Mouse (Mus musculus) G1E (cell line): Measurements from ENCODE around the gene Golt1a. TPM values are rescaled to one million over a fixed set of nuclear protein-coding genes. Genes with fewer than 3 reads are reported as not detected.

Source experiments
- ATAC-seq: 2 replicates; pipeline ENCODE4 v1.8.0; 2016; ENCODE audit warnings: mild to moderate bottlenecking; ENCODE audit not compliant: insufficient number of reproducible peaks, poor library complexity, low FRiP score, severe bottlenecking; ENCODE audit errors: extremely low read depth
- DNase-seq: peaks from one replicate; pipeline ENCODE4 v3.0.0; 2012; ENCODE audit warnings: low spot score
- H3K27me3 ChIP-seq: 2 replicates; pipeline ENCODE4 v1.6.1; 2012; ENCODE audit warnings: mild to moderate bottlenecking, low read length, inconsistent platforms; ENCODE audit not compliant: insufficient read depth
- H3K36me3 ChIP-seq: replicated peaks from 2 replicates; pipeline ENCODE3; 2012; ENCODE audit warnings: mild to moderate bottlenecking, inconsistent platforms
- H3K4me1 ChIP-seq: 2 replicates; pipeline ENCODE4 v1.6.1; 2012; ENCODE audit warnings: low read depth, low read length, inconsistent platforms, mixed read lengths; ENCODE audit not compliant: insufficient read depth
- H3K4me3 ChIP-seq: 2 replicates; pipeline ENCODE4 v1.5.1; 2012; ENCODE audit warnings: low read depth, mild to moderate bottlenecking, inconsistent platforms, low read length, moderate library complexity, mixed read lengths
- H3K9me3 ChIP-seq: replicated peaks from 2 replicates; pipeline ENCODE4 v1.6.1; 2012; ENCODE audit warnings: inconsistent platforms
- CTCF ChIP-seq: IDR thresholded peaks from 2 replicates; pipeline ENCODE4 v1.5.1; 2012; ENCODE audit warnings: low read depth, low read length, inconsistent platforms, mixed read lengths
- GATA1 ChIP-seq: IDR thresholded peaks from 2 replicates; pipeline ENCODE4 v1.6.1; 2012; ENCODE audit warnings: borderline replicate concordance, low read length, inconsistent platforms, mixed read lengths
- GATA2 ChIP-seq: IDR thresholded peaks from 2 replicates; pipeline ENCODE4 v1.6.1; 2012; ENCODE audit warnings: low read depth, low read length, inconsistent platforms, borderline replicate concordance
- POLR2AphosphoS5 ChIP-seq: IDR thresholded peaks from 2 replicates; pipeline ENCODE4 v1.6.1; 2012; ENCODE audit warnings: low read depth, low read length, inconsistent platforms; ENCODE audit not compliant: insufficient replicate concordance
- TAL1 ChIP-seq: conservative IDR thresholded peaks from 2 replicates; pipeline ENCODE4 v1.6.1; 2012; ENCODE audit warnings: low read depth, low read length, inconsistent platforms, mixed read lengths
- polyA plus RNA-seq: library from polyadenylated mRNA; stranded (reverse); fragments of >175 nt; gene quantifications from 2 replicates; pipeline ENCODE4 v1.2.3, GENCODE M21; 2012
- total RNA-seq, 2 experiments: library from RNA; stranded (forward) in 1 of 2; stranded (reverse) in 1 of 2; fragments of 200-1000 nt in 1 of 2; fragments of >200 nt in 1 of 2; fragmentation: Nextera tagmentation in 1 of 2; gene quantifications; 2 replicates each; pipeline ENCODE4 v1.2.3; 2014 to 2017

Golt1a gene
- total and polyA plus RNA-seq, 3 experiments: not detected

DNA sequence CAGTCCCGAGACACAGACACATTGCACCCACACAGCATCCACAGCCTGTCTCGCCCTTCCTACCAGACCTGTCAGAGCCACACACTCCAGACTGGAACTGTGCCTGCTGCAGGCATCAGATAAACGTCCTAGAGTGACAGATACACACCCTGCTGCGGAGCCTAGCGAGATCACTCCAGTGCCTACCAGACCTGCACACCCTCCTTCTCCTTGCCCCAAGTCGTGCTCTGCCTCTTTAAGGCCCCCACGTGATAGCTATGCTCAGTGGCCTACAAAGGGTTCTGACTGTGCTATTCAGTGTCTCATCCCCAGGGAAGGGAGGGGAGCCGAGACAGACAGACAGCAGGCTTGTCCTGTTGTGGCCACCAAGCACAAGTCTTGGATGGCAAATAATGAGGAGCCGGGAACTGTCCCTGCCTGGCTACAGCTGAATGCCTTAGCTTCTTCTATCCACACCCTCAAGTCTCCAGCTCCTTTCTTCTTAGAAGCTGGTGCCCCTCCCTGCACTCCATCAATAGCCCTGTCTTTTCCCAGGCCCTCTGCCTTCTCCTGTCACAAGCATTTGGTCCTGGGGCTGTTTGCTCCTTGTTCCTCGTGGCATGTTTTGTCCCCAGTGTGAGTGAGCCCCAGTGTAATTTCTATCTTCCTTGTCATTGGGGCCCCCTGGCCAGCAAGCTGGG, 41.6 kb upstream of the Golt1a start:
- DNase-seq (no peak), ATAC-seq (no peak)
- TF ChIP-seq GATA2: no peak
- TF ChIP-seq GATA1: no peak
- no peak for TF ChIP-seq TAL1
- TF ChIP-seq CTCF: no peak
- Histone ChIP-seq H3K4me3 (no peak overlapping the region), H3K4me1 (no peaks in the 10 kb centered on the region), H3K27me3 (peaks cover 32% of the 10 kb centered on the region; the same call in 1 of the 2 replicates), H3K36me3 (no peaks in the 10 kb centered on the region), H3K9me3 (no peaks in the 10 kb centered on the region)

DNA sequence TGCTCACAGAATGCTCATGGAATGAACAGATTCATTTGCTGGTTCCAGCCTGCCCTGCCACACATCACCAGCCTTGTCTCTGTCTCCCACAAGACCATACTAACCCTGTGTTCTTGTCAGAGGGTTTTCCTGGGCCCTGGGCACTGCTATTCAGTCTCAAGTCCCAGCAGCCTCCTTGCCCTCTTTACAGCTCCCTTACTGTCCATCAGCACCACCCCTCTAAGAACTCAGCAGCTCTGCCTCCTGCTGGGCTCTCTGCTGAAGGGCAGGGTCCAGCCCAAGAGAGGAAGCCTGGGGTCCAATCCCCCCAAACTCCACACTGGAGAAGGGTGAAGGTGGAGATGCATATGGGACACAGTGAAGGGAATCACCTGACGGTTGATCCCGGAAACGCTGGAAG, 41.1 kb upstream of the Golt1a start:
- ATAC-seq (no peak), DNase-seq (no peak)
- no peaks in the 10 kb centered on the region for H3K36me3 ChIP-seq
- H3K9me3 ChIP-seq: no peaks in the 10 kb centered on the region
- no peaks in the 10 kb centered on the region for H3K4me1 ChIP-seq
- peaks cover 32% of the 10 kb centered on the region; the same call in 1 of the 2 replicates for H3K27me3 ChIP-seq
- TF ChIP-seq TAL1 (no peak), GATA2 (no peak), GATA1 (no peak), POLR2AphosphoS5 (no peak), CTCF (no peak)
- no peak overlapping the region for H3K4me3 ChIP-seq

DNA sequence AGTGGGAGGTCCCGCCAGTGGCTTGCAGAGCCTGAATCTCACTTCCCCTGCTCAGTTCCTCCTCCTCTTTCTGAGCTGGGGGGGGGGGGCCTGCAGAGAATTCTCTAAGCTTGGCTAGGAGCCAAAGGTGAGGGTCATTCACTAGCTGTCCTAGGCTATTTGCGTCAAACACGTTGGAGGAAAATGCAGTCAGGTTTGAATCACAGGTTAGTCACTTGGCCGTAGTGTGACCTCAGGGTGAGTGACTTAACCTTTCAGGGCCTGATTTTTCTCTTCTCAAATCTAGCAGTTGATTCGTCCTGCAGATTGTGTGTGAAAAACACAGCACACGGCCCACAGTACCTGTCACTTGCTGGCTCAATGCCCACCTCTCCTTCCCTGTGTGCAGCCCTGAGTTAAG, 39.3 kb upstream of the Golt1a start:
- no peaks in the 10 kb centered on the region for H3K36me3 ChIP-seq
- peaks cover 31% of the 10 kb centered on the region; the same call in 1 of the 2 replicates for H3K27me3 ChIP-seq

DNA sequence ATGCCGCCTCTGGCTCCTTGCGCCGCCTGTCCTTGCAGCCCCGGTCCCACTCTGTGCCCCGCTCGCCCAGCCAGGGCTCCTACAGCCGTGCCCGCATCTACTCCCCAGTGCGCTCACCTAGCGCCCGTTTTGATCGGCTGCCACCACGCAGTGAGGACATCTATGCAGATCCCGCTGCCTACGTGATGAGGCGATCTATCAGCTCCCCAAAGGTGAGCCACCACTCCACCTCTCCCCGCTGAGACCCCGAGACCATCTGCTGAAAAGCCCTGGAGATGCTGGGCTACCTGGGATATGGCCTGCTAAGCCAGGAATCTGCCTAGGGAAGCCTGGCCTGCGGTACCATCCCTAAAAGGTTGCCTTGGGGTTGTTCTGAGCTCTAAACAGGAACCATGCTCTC, 35.4 kb upstream of the Golt1a start:
- Histone ChIP-seq H3K4me1 (no peaks in the 10 kb centered on the region), H3K4me3 (no peak overlapping the region), H3K9me3 (no peaks in the 10 kb centered on the region), H3K36me3 (no peaks in the 10 kb centered on the region), H3K27me3 (peaks cover 18% of the 10 kb centered on the region; the same call in 1 of the 2 replicates)
- ATAC-seq: no peak
- DNase-seq: no peak
- TF ChIP-seq GATA2: no peak

More for the DNA sequence above, 39.3 kb upstream of the Golt1a start:
- no peak for TF ChIP-seq POLR2AphosphoS5
- TF ChIP-seq CTCF: no peak
- TF ChIP-seq GATA2: no peak
- no peak for TF ChIP-seq GATA1
- no peak for TF ChIP-seq TAL1
- DNase-seq: no peak
- Histone ChIP-seq H3K4me1 (no peaks in the 10 kb centered on the region), H3K9me3 (no peaks in the 10 kb centered on the region), H3K4me3 (no peak overlapping the region)
- ATAC-seq: no peak

DNA sequence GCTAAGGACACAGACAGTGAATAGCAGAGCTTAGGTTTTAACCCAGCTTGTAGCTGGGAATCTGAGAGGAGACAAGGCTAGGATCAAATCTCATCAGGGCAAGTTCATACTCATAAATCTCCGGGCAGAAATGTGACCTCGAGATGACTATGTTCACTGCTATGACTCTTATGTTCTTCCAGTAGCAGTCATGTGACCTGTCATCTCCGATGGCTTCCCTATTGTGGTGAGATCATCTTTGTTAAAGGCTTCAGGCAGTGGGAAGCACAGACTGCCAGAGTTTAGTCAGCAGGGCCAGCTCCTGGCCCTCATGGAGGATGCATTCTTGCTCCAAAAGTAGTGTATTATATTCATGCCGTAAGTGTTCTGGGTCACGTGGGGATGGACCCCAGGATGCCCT, 32.6 kb upstream of the Golt1a start:
- DNase-seq (no peak), ATAC-seq (no peak)
- no peaks in the 10 kb centered on the region for H3K9me3 ChIP-seq
- H3K4me3 ChIP-seq: no peak overlapping the region
- TF ChIP-seq POLR2AphosphoS5: no peak
- no peak for TF ChIP-seq GATA2
- TF ChIP-seq CTCF: no peak
- TF ChIP-seq GATA1: no peak
- TF ChIP-seq TAL1: no peak
- H3K4me1 ChIP-seq: no peaks in the 10 kb centered on the region
- peaks cover 14% of the 10 kb centered on the region; the same call in 1 of the 2 replicates for H3K27me3 ChIP-seq
- H3K36me3 ChIP-seq: no peaks in the 10 kb centered on the region

DNA sequence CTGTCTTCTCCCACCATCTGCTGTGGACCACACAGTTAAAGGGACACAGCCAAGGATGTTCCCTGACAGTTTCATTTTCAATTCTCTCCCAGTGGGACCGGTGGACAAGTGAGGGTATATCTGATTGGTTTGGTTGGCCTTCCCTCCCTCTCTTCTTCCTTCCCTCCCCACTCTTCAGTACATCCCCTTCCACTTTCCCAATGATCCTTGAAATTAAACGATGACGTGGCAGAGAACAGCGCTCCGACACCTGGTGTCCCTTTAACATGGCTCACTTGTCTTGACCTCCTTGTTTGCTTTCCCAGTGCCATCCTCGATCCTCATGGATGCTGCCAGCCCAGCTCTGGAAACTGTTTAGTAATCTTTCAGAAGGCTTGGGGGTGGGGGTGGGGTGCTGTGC, 31.1 kb upstream of the Golt1a start:
- no peak overlapping the region for H3K4me3 ChIP-seq
- no peaks in the 10 kb centered on the region for H3K4me1 ChIP-seq
- no peaks in the 10 kb centered on the region for H3K36me3 ChIP-seq
- no peak for TF ChIP-seq TAL1
- no peak for TF ChIP-seq GATA2
- TF ChIP-seq GATA1: no peak
- TF ChIP-seq POLR2AphosphoS5: no peak
- no peak for TF ChIP-seq CTCF
- ATAC-seq (no peak), DNase-seq (no peak)
- peaks cover 10% of the 10 kb centered on the region; the same call in 1 of the 2 replicates for H3K27me3 ChIP-seq
- H3K9me3 ChIP-seq: no peaks in the 10 kb centered on the region
